Mouse (Mus musculus): ENCODE results near the gene Mamdc2.

Mamdc2 gene

GRCm38 (mm10) chr19:23274054-23274724 is 174.1 kb downstream of the Mamdc2 start:
- no peak for DNase-seq (ENCODE audit: low read depth)

- DNase-seq (ENCODE audit: low read depth), result peak; percentile 56
These were observed 174.7 kb downstream of the Mamdc2 start, which contains the start of gene Smc5 for GRCm38 (mm10) chr19:23273355-23274053. Gene Smc5, minus strand, starts transcription at chr19:23273897.

DNA sequence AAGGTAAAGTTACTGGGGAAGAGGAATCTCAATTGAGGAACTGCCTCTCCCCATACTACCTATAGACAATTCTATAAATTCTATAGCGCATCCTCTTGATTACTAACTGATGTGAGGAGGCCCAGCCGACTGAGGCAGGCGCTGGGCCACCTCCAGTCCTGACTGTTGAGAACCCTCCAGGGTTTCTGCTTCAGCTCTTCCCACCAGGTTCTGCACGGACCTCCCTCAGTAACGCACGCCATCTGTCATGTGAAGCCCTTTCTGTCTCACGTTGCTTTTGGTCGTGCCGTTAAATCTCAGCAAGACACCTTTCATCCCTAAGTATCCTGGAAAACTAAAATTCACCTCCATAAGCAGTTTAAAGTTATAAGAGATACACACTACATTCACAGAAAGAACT is 191.5 kb downstream of the Mamdc2 start:
- no peak for DNase-seq (ENCODE audit: low read depth)
